Comparison of ENCODE assay signal across 12 mouse cellular contexts in the genomic region with DNA sequence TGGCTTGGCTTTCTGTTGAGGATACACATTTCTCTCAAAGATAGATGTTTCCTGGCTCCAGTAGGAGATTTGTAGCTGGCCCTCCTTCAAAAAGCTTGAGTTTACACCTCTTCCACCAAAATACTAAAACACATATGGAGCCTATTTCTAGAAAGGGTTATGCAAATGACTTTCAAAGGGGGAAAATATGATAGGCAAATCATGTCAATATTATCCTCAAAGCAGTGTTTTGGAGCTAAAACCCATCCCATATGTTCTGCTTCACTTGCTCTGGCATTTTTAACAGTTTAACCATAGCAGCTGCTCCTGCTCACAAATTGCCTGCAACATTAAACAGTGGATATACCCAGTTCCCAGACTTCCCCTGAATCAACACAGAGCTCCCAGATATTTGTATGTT.
DNase-seq lines count a peak whose midpoint lies in the region.
"Had no signal": no experiment of that assay in that cellular context is flagged by ENCODE, and none has a peak within 500 bp of the region (broad histone marks: within the 10 kb centered on the region; RNA-seq: fewer than 3 reads in every experiment).

No protein-coding gene starts in this region.

- peak; percentile 31 to 67 for DNase-seq in frontal cortex, adult 2 months (ENCODE audit: extremely low spot score in 1 of 2, low spot score in 1 of 2)
- DNase-seq in frontal cortex, postnatal 10 days (ENCODE audit: low spot score in 2 of 2): no peak
- DNase-seq in lung, postnatal 25 days (ENCODE audit: low spot score): peak; percentile 7
- DNase-seq in lung, postnatal 14 days: no peak
- peak; percentile 9 to 17 for DNase-seq in layer of hippocampus, adult 8-10 months (ENCODE audit: low spot score in 2 of 2)
- DNase-seq in telencephalon, adult 2 months (ENCODE audit: low read depth, low spot score): peak; percentile 71
- no peak for DNase-seq in ovary, adult 18-20 months (ENCODE audit: low spot score)
- no peak for DNase-seq in cerebellum, postnatal 14 days
- DNase-seq: cerebellum, adult 18-20 months; midbrain, embryonic 14.5 days; retina, postnatal 1 day; thymus, postnatal 25 days had no signal

Comparison
In these comparisons a context has a peak if more than half of its experiments do, and no peak if none do; other contexts are left out.
1. DNase-seq: peak in frontal cortex, adult 2 months (2 of 2), lung, postnatal 25 days (single experiment), layer of hippocampus, adult 8-10 months (2 of 2) and telencephalon, adult 2 months (single experiment); none in frontal cortex, postnatal 10 days (0 of 2), lung, postnatal 14 days (single experiment), ovary, adult 18-20 months (single experiment) and cerebellum, postnatal 14 days (0 of 2).